Mouse (Mus musculus): ENCODE results near the gene Rfx3. TPM values are rescaled to one million over a fixed set of nuclear protein-coding genes. Genes with fewer than 3 reads are reported as not detected.

The Rfx3 gene
- 7.2 and 7.7 TPM in 2 replicates for polyA plus RNA-seq (2015; fragmentation: Nextera tagmentation; extraction: Ambion mirVana)

DNA sequence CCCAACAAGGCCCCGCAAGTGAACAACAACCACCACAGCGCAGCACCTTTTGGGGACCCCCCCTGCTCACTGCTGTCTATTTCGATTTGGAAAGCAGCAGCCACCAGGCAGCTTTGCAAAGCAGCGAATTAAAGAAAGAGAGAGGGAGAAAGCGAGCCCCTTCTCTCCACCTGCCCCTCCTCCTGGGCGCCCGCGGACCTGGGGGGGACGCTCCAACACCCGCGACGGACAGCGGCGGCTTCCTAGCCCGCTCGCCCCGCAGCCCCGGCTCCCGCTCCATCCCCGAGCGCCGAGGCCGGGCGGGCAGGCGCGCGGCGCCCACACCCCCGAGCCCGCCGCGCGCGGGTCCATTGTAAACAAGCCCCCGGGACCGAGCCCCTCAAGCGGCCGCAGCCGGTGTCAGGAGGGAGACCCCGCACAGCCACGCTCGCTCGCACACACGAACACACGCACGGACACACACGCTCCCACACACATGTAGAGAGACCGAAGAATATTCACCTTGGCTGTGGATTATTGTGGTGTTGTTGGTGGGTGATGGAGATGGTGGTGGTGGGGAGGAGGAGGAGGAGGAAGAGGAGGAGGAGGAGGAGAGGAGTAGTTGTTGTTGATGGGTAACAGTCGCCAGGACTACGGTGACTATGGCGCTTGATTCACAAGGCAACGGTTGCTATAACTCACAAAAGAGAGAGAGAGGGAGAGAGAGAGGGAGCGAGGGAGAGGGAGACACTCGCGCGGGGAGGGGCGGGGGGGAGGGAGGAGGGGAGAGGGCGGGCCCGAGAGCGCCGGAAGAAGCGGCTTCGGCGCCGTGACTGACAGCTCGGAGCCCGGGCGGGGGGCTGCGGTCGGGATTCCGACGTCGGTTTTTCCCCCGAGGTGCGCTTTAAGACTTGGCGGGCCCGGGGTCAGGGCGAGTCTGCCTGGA, at the start of gene Rfx3:
Rfx3 (minus strand) TSS at position 696 of the 925 bp plus-strand sequence.
- H3K9me3 ChIP-seq = no peaks in the 10 kb centered on the region
- peak within 1 kb of the TSS; percentile 96 for H3K4me3 ChIP-seq (replicated peaks)
- peak within 1 kb of the TSS; percentile 100 for H3K27ac ChIP-seq
- H3K4me2 ChIP-seq (replicated peaks) = peak within 1 kb of the TSS; percentile 84
- H3K4me1 ChIP-seq (replicated peaks) = no peaks in the 10 kb centered on the region
- ATAC-seq = peak; percentile 93
- peak within 1 kb of the TSS; percentile 92 for H3K9ac ChIP-seq
- under 1% methylated on average over 68 of the region's 78 CpGs for WGBS
- no peaks in the 10 kb centered on the region for H3K36me3 ChIP-seq
- H3K27me3 ChIP-seq (replicated peaks) = no peaks in the 10 kb centered on the region

GRCm38 (mm10) chr19:28052058-28052457, 41.1 kb upstream of the Rfx3 start:
- Histone ChIP-seq H3K4me2 (replicated peaks) (no peak overlapping the region), H3K36me3 (no peaks in the 10 kb centered on the region), H3K9ac (no peak overlapping the region), H3K27ac (no peak overlapping the region), H3K4me1 (replicated peaks) (no peaks in the 10 kb centered on the region), H3K27me3 (replicated peaks) (no peaks in the 10 kb centered on the region), H3K4me3 (replicated peaks) (no peak overlapping the region), H3K9me3 (no peaks in the 10 kb centered on the region)
- 84% methylated on average over 1 of the region's 1 CpGs for WGBS
- no peak for ATAC-seq

DNA sequence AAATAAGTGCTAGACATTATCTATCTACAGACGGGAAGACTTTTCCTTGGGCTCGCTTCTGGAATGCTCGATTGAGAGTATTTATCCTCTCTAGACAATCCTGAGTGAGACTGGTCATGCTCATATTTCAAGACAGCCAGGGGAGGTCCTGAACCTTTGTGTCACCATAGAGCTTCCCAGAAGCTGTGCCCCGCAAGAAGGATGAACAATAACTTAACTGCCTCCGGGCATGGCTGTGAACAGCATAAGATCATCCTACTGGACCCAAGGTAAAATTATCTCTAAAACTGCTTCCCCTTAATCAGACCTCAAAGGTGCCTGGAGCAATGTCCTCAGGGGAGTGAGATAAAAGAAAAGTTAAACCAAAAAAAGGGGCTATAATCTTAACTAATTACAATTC, 40.6 kb upstream of the Rfx3 start:
- no peak for ATAC-seq
- Histone ChIP-seq H3K4me3 (replicated peaks) (no peak overlapping the region), H3K36me3 (no peaks in the 10 kb centered on the region), H3K9me3 (no peaks in the 10 kb centered on the region), H3K27me3 (replicated peaks) (no peaks in the 10 kb centered on the region), H3K4me2 (replicated peaks) (no peak overlapping the region), H3K27ac (no peak overlapping the region), H3K9ac (no peak overlapping the region), H3K4me1 (replicated peaks) (no peaks in the 10 kb centered on the region)
- WGBS = 81% methylated on average over 5 of the region's 5 CpGs

DNA sequence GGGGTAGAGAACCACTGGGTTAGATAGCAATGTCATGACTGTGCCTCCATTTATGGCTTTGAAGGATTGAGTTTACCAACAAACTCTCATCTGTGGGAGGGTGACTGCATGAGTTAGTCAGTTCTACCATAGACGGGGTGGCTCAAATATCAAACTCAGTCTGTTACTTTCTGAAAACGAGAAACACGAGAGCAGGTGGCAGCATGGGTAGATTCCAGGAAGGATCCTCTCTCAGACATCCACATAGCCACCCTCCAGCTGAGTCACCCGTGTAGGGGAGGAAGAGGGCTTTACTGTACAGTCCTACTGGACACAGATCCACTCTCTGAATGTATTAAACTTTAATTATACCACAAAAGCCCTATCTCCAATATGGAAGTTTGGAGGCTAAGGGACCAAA, 38.3 kb upstream of the Rfx3 start:
- Histone ChIP-seq H3K36me3 (no peaks in the 10 kb centered on the region), H3K9ac (no peak overlapping the region), H3K27ac (no peak overlapping the region), H3K27me3 (replicated peaks) (no peaks in the 10 kb centered on the region), H3K4me1 (replicated peaks) (no peaks in the 10 kb centered on the region), H3K4me2 (replicated peaks) (no peak overlapping the region), H3K9me3 (no peaks in the 10 kb centered on the region), H3K4me3 (replicated peaks) (no peak overlapping the region)
- no peak for ATAC-seq
- WGBS = 83% methylated on average over 4 of the region's 4 CpGs

GRCm38 (mm10) chr19:28046806-28047205, 35.8 kb upstream of the Rfx3 start:
- WGBS = 86% methylated on average over 5 of the region's 5 CpGs
- ATAC-seq = no peak

GRCm38 (mm10) chr19:28044950-28045349, 34.0 kb upstream of the Rfx3 start:
- no peaks in the 10 kb centered on the region for H3K36me3 ChIP-seq
- H3K9me3 ChIP-seq = no peaks in the 10 kb centered on the region
- ATAC-seq = no peak
- H3K4me2 ChIP-seq (replicated peaks) = no peak overlapping the region
- no peak overlapping the region for H3K9ac ChIP-seq
- H3K27me3 ChIP-seq (replicated peaks) = no peaks in the 10 kb centered on the region
- WGBS = 71% methylated on average over 5 of the region's 5 CpGs
- H3K4me3 ChIP-seq (replicated peaks) = no peak overlapping the region
- H3K27ac ChIP-seq = no peak overlapping the region
- no peaks in the 10 kb centered on the region for H3K4me1 ChIP-seq (replicated peaks)

More at GRCm38 (mm10) chr19:28046806-28047205, 35.8 kb upstream of the Rfx3 start:
- Histone ChIP-seq H3K9me3 (no peaks in the 10 kb centered on the region), H3K27me3 (replicated peaks) (no peaks in the 10 kb centered on the region), H3K4me3 (replicated peaks) (no peak overlapping the region), H3K36me3 (no peaks in the 10 kb centered on the region), H3K27ac (no peak overlapping the region), H3K9ac (no peak overlapping the region), H3K4me1 (replicated peaks) (no peaks in the 10 kb centered on the region), H3K4me2 (replicated peaks) (no peak overlapping the region)

GRCm38 (mm10) chr19:28011718-28012499, 943 bp upstream of the Rfx3 start:
- under 1% methylated on average over 52 of the region's 52 CpGs for WGBS
- Histone ChIP-seq H3K27me3 (replicated peaks) (no peaks in the 10 kb centered on the region), H3K36me3 (no peaks in the 10 kb centered on the region), H3K4me1 (replicated peaks) (no peaks in the 10 kb centered on the region), H3K4me2 (replicated peaks) (peak overlapping the region; percentile 84), H3K4me3 (replicated peaks) (peak overlapping the region; percentile 96), H3K9me3 (no peaks in the 10 kb centered on the region), H3K27ac (peak overlapping the region; percentile 100), H3K9ac (peak overlapping the region; percentile 92)
- peak; percentile 79 for ATAC-seq

- 0% methylated on average over 30 of the region's 30 CpGs for WGBS
- H3K9me3 ChIP-seq = no peaks in the 10 kb centered on the region
- H3K27ac ChIP-seq = peak overlapping the region; percentile 100
- peak overlapping the region; percentile 92 for H3K9ac ChIP-seq
- ATAC-seq = peak; percentile 99
- peak overlapping the region; percentile 84 for H3K4me2 ChIP-seq (replicated peaks)
- peak overlapping the region; percentile 96 for H3K4me3 ChIP-seq (replicated peaks)
- H3K27me3 ChIP-seq (replicated peaks) = no peaks in the 10 kb centered on the region
- H3K4me1 ChIP-seq (replicated peaks) = no peaks in the 10 kb centered on the region
- H3K36me3 ChIP-seq = no peaks in the 10 kb centered on the region
These were observed 391 bp upstream of the Rfx3 start for GRCm38 (mm10) chr19:28011396-28011717.

DNA sequence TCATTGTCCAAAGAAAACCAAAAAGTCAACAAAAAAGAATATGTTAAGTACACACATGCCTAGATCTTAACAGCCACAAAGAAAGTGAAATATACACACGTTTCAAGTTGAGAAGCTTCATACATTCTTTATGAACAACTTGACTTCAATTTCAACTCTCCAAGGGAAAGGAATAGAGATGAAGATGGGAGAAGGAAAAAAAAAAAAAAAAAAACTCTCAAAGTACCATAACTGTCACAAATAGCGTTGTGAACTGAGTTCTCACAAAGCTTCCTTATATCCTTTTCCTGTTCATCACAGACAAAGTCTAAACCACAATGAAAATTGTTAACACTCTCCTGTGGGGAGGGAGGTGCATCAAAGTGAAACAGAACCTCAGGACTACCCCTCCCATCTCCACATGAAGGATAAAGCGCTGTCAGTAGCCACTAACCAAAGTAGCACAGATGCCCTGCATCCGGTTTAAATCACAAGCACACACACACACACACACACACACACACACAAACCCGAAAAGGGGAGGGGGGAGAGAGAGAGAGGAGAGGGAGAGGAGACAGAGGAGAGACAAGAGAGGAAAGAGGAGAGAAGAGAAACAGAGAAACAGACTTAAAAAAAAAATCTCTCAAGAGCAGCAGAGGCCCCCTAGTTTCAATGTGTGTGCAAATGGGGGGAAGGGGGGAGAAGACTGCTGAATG, 1.2 kb downstream of the Rfx3 start:
- Histone ChIP-seq H3K27ac (peak overlapping the region; percentile 100), H3K9me3 (no peaks in the 10 kb centered on the region), H3K27me3 (replicated peaks) (no peaks in the 10 kb centered on the region), H3K4me3 (replicated peaks) (peak overlapping the region; percentile 96), H3K4me1 (replicated peaks) (no peaks in the 10 kb centered on the region), H3K36me3 (no peaks in the 10 kb centered on the region), H3K4me2 (replicated peaks) (peak overlapping the region; percentile 55), H3K9ac (peak overlapping the region; percentile 92)
- no peak for ATAC-seq
- WGBS = 1% methylated on average over 5 of the region's 5 CpGs

GRCm38 (mm10) chr19:28004190-28004589, 6.8 kb downstream of the Rfx3 start:
- H3K36me3 ChIP-seq = no peaks in the 10 kb centered on the region
- ATAC-seq = no peak
- 53% methylated on average over 1 of the region's 1 CpGs for WGBS

GRCm38 (mm10) chr19:28003474-28003873, 7.5 kb downstream of the Rfx3 start:
- no peaks in the 10 kb centered on the region for H3K9me3 ChIP-seq
- no peaks in the 10 kb centered on the region for H3K27me3 ChIP-seq (replicated peaks)
- 90% methylated on average over 1 of the region's 1 CpGs for WGBS
- H3K4me2 ChIP-seq (replicated peaks) = no peak overlapping the region
- ATAC-seq = no peak
- no peak overlapping the region for H3K9ac ChIP-seq
- no peak overlapping the region for H3K4me3 ChIP-seq (replicated peaks)
- no peaks in the 10 kb centered on the region for H3K36me3 ChIP-seq
- H3K27ac ChIP-seq = no peak overlapping the region
- H3K4me1 ChIP-seq (replicated peaks) = no peaks in the 10 kb centered on the region

More at GRCm38 (mm10) chr19:28004190-28004589, 6.8 kb downstream of the Rfx3 start:
- H3K9me3 ChIP-seq = no peaks in the 10 kb centered on the region
- H3K27ac ChIP-seq = no peak overlapping the region
- no peak overlapping the region for H3K4me3 ChIP-seq (replicated peaks)
- no peaks in the 10 kb centered on the region for H3K27me3 ChIP-seq (replicated peaks)
- H3K4me2 ChIP-seq (replicated peaks) = no peak overlapping the region
- H3K4me1 ChIP-seq (replicated peaks) = no peaks in the 10 kb centered on the region
- no peak overlapping the region for H3K9ac ChIP-seq

GRCm38 (mm10) chr19:28002708-28003107, 8.3 kb downstream of the Rfx3 start:
- no peaks in the 10 kb centered on the region for H3K27me3 ChIP-seq (replicated peaks)
- H3K9me3 ChIP-seq = no peaks in the 10 kb centered on the region
- H3K4me3 ChIP-seq (replicated peaks) = no peak overlapping the region
- no peak for ATAC-seq
- no peaks in the 10 kb centered on the region for H3K4me1 ChIP-seq (replicated peaks)
- no peak overlapping the region for H3K4me2 ChIP-seq (replicated peaks)
- WGBS = 75% methylated on average over 3 of the region's 3 CpGs
- no peak overlapping the region for H3K27ac ChIP-seq
- H3K9ac ChIP-seq = no peak overlapping the region
- no peaks in the 10 kb centered on the region for H3K36me3 ChIP-seq

Measured in intestine, embryonic 15.5 days (tissue).